Mouse (Mus musculus): Measurements from ENCODE around the gene B3galt5.

DNA sequence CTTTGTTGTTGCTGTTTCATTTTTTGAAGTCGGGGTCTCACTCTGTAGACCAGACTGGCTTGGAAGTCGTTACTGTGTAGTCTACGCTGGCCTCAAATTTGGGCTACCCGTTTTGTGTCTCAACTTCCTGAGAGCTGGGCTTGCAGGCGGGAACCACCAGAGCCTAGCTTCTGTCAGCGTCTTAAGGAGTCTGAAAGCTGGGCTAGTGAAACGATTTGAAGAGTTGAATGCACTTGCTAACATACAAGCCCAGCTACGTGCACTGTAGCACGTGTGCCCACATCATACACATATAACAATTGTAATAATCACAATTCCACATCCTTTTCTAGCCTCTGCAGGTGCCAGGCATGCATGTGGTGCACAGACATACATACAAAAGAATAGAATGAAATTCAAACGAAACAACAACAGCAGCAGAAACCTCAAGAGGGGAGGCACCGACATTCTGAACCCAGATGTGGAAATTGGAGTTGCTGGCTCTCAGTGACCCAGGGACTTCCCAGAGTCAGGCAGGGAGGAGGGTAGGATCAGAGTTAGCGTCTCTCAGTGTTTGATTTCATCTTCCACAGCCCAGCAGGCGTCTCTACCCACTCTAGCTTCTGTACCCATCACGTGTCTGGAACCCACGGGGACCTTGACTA, 57.1 kb downstream of the B3galt5 start:
- TF ChIP-seq POLR2A (IDR thresholded peaks at IDR 0.05; ENCODE audit: low read depth, low read length) (no peak), CTCF (conservative IDR thresholded peaks at IDR 0.05; ENCODE audit: insufficient read depth, insufficient read length, low read depth, low read length) (no peak)

Measured in kidney, adult 2 months (tissue).